Mouse (Mus musculus) heart, postnatal 36 days (tissue): ENCODE measurements around the gene Sphk2. TPM values are rescaled to one million over a fixed set of nuclear protein-coding genes. Genes with fewer than 3 reads are reported as not detected.

Source experiments
- DNase-seq, 2 experiments: peaks; one replicate each; pipeline ENCODE4 v3.0.0; 2021 to 2022
- intact Hi-C: fragments of 180-260 bp; cut with DNase I; formaldehyde crosslinking; loops from one replicate; pipeline ENCODE4 v1.15.1; 2025
- total RNA-seq, 2 experiments: library from RNA; stranded (reverse); gene quantifications; 2 replicates each; pipeline ENCODE4 v1.2.3; 2021

Gene Sphk2
- 10 to 100 TPM; 16.2 to 18.7 TPM for total RNA-seq

DNA sequence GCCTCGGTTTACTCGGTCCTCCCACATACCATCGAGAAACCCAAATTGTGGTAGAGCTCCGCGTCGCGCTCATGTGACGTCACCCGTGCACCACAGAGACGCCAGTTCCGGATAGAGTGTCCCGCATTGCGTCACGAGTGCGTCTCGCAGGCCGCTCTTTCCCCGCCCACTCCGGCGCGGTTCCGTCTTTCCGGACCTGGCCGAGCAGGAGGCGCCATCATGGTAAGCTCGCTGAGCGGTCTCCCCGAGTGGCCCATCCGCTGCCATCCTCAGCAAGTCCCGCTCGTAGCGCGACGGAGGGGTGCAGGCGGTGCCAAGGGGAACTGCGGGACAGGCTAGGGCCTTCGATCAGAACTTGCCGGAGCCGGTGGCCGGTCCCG is at the start of gene Sphk2:
Sphk2 (minus strand) TSS at position 85 of the 380 bp plus-strand sequence.
- intact Hi-C loops: loop anchor here (5.0 kb wide), 1 partner anchor 204 kb away; the partner anchor contains the start of genes Ccdc114 and Emp3
- peak; percentile 98 to 99 for DNase-seq

DNA sequence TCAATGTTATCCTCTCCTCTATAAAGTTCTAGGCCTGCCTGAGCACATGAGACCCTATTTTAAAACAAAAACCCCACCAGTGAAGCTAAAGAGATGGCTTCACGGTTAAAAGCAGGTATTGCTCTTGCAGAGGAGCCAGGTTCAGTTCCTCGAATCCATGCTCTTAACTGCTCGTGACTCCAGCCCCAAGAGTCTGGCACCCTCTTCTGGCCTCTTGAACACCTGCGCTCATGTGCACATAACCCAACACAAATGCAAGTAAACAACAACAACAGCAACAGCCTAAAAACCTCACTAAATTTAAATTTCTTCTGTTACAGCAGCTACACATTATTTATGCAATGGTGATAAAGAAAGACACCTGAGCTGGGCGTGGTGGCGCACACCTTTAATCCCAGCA is 49.7 kb upstream of the Sphk2 start:
- intact Hi-C loops: no loop called here
- no peak for DNase-seq

DNA sequence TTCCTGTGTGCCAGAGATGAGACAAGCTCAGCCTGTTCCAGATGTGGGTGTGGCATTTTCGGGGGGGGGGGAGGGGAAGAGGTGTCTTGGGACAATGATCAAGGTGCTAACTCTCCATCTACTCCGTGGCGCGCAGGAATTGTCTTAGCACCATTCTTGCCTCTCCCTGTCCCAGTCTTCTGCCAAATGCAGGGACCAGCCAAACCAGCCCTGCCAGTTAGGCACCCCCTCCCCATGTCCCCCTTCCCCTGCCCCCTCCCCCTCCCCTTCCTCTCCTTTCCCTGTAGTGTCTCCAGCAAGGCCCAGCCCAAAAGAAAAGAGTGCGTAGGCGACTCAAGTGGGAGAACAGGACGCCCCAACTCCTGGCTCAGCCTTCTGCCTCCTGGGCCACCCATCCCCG is 49.0 kb upstream of the Sphk2 start:
- intact Hi-C loops: no loop called here
- DNase-seq: no peak

DNA sequence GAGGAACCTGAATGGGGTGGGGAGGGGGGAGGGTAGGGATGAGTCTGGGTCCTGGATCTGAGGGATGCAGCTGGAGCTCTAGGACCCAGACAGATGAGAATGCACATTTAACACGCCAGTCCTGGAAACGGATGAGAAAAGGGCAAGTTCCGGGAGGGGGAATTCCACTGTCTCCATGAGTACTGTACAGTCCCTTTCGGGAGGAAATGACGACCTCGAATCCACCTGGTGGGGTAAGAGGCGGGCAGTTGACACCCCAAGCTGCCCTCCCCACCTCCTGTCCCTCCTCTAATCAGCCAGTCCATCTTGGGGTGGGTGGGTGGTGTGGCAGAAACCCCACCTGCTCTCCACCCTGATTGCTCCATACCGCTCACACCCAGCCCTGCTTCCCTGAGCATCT is 48.2 kb upstream of the Sphk2 start:
- no peak for DNase-seq
- intact Hi-C loops: no loop called here

DNA sequence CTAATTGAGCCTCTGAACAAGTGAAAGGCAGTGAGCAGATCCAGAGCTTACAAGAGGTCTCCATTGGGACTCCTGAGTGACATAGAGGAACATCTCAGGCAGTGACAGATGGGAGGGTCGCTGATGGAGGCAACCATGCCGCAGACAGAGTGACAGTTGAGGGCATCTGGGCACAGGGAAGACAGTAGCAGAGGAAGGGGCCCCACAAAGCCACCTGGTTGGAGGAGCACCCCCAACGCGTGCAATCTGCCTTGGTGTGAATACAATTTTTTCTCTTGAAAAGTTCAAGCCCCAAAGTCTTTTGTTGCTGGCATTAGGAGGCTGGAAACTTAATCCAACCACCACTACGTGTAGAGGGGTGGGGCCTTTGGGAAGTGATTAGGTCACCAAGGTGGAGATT is 42.3 kb upstream of the Sphk2 start:
- intact Hi-C loops: no loop called here
- no peak for DNase-seq

DNA sequence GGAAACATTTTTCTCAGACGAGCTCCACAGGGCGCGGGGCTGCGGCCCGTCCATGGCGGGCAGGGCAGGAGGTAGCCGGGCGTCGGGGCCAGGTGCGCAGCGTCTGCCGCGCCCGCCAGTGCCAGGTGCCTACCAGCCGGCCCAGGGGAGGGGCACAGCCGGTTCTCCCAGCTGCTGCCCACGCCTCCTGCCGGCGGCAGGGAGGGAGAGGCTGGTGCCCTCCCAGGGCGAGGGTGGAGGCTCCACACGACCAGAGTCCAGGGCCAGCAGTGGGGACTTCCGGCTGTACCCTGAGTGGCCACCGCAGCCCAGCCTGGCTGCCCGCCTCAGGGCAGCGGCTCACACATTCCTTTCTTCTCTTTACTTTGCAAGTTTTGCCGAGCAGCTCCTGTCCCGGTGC is 41.6 kb upstream of the Sphk2 start:
- no peak for DNase-seq
- intact Hi-C loops: no loop called here

DNA sequence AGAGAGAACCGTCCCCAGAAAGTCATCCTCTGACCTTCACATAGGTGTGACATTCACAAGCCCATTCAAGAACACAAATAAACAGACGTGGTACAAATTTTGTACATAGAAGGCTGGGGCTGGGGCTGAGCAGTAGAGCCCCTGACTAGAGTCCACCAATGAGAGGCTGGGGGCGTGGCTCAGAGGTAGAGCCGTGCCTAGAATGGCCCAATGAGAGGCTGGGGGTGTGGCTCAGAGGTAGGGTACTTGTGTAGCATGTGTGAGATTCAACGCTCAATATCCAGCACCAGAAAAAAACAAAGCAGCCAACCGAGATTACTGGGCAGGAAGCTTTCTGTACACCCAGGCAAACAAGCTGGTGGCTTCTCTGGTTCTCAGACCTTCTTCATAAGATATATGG is 37.9 kb upstream of the Sphk2 start:
- DNase-seq: no peak
- intact Hi-C loops: no loop called here

DNA sequence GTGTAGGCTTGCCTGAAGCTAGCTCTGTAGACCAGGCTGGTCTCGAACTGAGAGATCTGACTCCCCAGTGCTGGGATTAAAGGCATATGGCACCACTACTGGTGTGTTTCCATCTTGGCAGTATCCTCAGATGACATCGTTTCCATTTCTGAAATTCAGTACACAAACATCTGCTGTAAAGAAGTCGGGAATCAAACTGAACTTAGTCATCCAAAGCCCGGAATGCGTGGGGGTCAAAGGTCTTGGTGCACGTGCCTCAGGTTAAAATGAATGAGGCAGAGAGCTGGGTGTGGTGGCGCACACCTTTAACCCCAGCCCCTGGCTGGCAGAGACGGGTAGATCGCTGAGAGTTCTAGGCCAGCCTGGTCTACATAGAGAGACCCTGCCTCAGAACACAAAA is 32.4 kb upstream of the Sphk2 start:
- intact Hi-C loops: no loop called here
- DNase-seq: no peak

DNA sequence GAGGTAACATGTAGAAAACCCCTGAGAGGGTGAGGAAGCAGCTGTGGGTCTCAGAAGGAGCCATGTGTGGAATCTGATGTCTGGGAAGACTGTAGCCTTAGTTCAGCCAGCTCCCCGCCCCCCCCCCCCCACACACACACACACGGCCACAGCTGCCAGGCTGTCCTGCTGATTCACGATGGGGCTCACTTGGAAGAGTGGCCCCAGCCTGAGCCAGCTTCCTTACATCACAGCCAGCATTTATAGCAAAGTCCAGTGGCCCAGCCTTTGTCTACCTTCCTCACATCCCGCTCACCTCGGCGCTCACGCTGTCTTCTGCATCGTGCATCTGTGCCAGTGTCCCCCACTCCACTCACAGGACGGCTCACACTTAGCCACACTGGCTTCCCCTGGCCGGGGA is 31.6 kb upstream of the Sphk2 start:
- intact Hi-C loops: no loop called here
- DNase-seq: no peak

DNA sequence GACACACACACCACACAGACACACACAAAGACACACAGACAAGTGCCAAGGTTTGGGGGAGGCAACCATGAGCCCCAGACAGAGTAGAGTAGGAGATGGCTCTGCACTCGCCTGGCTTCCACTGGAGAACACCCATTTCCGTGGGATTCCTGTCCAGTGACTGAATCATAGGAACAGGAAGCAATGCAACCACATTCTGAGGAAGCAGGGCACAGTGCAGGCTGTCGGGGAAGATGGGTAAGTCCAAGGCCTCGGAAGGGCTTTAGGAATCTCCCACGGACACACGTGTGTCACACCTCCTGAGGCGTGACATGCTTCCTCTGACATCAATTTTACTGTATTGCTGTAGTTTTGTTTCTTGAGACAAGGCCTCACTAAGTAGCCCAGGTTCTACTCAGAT is 30.3 kb upstream of the Sphk2 start:
- intact Hi-C loops: no loop called here
- DNase-seq: no peak

DNA sequence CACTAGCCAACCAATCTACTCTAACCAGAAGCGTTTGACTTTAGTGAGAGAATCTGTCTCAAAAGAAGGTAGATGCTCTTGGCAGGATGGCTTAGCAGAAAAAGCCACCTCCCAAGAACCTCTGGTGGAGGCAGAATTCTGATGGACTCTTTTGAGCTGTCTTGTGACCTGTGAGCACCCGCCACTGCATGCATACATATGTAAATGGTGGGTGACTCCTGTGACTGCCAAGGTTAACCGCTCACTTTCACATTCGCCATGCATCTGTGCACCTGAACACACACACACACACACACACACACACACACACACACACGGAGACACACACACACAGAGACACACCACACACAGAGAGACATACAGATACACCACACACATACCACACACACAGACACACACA is 29.6 kb upstream of the Sphk2 start:
- intact Hi-C loops: no loop called here

DNA sequence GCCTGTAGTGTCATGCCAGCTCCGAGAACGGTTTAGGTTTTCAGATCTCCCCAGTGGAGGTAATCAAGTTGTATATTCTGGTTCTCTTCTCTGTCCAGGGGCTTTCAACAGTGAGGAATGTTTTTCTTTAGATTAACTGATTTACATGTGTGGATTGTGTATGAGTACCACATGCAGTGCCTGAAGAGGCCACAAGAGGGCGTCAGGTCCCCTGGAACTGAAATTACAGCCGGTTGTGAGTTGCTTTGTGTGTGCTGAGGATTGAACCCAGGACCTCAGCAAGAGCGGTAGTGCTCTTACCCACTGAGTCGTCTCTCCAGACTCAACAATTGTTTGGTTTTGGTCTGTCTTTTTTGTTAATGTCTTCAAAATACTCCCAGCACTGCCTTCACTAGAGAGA is 28.7 kb upstream of the Sphk2 start:
- intact Hi-C loops: no loop called here
- no peak for DNase-seq

More for the DNA sequence above, 29.6 kb upstream of the Sphk2 start:
- no peak for DNase-seq

DNA sequence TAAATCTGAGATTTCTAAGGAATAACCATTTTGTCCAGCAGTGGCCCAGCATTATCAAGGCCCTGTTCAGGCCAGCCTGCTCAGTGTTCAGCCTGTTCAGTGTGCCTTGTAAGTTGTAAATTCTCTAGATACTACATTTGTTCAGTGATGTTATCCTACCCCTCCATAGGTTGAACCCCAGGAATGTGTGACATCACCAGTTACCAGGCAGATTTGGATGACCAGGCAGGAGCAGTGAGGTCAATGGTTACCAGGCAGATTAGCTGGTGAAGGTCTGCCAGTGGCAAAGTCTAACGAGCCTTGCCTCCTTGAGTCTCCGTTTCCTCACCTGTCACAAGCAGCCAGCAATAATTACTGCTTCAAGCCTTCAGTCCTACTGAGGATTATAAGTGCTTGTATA is 26.6 kb upstream of the Sphk2 start:
- DNase-seq: peak in 1 of 2 experiments; percentile 60
- intact Hi-C loops: no loop called here

DNA sequence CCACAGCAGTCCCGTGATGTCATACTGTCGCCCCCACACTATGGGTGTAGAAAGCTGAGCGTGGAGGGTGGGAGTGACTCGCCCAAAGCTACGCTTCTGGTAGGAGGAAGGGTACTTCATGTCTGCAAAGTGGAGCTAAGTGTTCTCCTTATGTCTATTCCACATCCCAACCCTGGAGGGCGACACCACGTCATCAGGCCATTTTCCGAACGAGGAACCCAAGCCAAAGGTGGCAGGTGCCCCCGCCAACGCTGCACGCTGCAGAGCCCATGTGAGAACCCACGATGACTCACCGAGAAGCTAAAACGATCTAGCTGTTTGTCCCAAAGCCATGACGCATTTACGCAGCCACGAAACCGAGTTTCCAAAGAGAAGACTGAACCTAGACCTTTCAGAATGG is 24.5 kb upstream of the Sphk2 start:
- intact Hi-C loops: no loop called here

DNA sequence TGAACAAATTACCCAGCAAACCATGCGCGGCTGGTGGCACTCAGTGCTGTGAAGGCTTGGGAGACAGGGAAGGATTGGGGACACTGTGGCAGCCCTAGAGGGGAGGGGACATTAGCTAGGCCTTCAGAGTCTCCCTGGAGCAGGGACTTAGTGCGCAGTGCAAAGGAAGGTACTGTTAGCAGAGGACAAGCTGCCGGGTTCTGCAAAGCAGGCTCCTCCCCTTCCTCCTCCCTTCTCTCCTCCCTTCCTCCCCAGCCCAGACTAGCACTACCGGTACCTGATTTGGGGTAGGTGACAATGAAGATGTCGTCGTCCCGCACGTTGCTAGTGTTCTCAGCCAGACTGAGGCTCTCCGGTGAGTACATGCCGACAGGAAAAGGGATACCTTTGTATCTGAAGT is 24.0 kb upstream of the Sphk2 start:
- DNase-seq: no peak
- intact Hi-C loops: no loop called here

More for the DNA sequence above, 24.5 kb upstream of the Sphk2 start:
- no peak for DNase-seq

DNA sequence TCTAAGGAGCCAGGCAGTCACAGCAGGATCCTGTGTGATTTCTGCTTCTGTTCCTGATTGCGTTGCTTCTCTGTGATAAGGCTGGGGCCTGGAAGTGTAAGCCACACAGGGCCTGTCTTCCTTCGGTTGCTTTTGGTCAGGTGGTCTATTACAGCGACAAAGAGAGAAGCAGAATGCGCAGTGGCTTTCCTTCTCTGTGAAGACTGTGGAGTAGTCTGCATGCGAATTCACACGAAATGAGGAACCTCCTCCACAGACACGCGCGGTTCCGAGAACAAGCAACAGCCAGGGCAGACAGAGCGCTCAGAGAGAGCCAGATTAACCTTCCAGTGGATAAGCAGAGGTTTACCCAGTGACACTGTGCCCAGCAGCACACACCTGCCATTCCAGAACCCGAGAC is 23.5 kb upstream of the Sphk2 start:
- intact Hi-C loops: no loop called here
- DNase-seq: no peak

DNA sequence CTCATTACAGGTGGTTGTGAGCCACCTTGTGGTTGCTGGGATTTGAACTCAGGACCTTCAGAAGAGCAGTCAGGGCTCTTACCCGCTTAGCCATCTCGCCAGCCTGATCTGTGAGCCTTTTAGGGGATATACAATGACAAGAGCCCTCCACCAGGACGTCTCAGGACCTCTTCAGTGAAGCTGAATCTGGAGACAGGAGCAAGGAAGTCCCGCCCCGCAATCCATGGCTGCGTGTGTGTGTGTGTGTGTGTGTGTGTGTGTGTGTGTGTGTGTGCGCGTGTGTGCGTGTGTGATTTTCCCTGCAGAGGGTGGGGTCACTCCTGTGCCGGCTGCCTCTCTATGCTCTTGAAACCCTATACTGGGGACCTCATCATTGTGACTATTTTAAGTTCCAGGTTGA is 22.0 kb upstream of the Sphk2 start:
- intact Hi-C loops: loop anchor here (1.0 to 2.0 kb wide), 3 partner anchors 61 to 269 kb away; no protein-coding TSS in a partner anchor
- no peak for DNase-seq

DNA sequence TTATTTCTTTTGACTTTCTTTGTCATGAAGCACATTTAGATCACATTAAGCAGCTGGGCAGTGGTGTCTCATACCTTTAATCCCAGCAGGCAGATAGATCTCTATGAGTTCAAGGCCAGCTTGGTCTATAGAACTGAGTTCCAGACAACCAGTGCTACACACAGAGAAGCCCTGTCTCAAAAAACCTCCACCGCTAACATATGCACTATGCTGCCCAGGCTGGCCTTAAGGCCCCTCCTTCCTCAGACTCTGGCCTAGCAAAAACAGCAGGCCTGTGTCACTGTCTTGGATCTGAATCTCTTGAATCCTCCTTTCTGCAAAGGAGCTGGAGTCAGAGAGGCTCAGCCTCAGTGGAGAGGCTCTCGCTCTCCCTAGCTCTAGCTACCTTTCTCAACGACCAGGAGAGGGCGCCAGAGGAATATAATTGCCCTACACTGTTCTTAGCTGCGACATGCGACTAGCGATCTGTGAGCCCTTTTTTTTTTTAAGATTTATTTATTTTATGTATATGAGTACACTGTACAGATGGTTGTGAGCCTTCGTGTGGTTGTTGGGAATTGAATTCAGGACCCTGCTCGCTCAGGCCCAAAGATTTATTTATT is 21.5 kb upstream of the Sphk2 start:
- DNase-seq: peak; percentile 77 to 86
- intact Hi-C loops: loop anchor here (1.0 to 2.0 kb wide), 3 partner anchors 62 to 270 kb away; no protein-coding TSS in a partner anchor

DNA sequence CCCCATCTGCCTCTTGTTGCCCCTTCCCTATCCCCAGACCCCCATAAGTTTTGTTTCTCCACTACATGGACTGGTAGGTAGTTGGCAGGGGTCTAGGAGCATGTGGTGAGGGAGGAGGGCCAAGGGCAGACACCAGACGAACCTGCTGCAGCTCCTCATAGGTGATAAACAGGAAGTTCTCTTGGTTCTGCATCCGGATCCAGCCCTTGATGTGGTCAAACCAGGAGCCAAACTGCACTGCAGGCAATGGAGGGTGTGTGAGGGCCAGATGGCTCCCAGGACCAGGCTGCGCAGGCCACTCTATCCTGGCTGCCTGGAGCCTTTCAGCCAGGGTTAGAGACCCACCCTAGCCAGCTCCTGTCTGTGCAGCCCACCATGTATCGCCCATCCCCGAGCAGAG is 15.7 kb upstream of the Sphk2 start:
- DNase-seq: no peak
- intact Hi-C loops: no loop called here

DNA sequence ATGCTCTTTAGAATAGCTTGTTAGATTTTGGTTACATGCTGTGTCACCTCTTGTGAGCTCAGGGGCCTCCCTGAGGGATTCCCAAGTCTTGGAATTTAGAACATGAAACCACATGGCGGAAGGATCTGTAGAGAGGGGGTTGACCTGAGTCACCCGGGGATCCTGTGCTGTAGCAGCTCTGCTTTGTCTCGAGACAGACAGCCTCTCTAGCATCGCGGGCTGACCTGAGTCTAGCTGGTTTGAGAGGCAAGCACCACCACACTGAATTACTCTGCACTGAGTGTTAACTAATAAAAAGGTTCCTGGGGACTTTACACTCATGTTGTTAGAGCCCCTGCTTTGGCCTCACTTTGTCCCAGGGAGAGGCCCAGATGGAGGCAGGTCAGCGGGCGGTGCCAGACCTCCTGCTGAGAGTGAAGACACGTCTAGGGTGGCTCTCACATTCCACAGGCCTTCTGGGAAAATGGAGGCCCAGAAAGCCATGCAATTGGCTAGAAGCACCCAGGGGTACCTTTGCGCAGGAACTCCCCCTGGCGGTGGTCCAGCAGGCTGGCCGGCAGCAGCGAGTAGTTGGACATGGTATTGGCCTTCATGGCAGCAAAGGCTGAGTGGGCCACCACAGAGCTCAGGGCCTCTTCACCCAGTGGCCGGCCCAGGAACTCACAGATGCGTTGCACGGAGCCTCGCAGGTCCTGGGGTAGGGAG is 13.1 kb upstream of the Sphk2 start:
- no peak for DNase-seq
- intact Hi-C loops: no loop called here

DNA sequence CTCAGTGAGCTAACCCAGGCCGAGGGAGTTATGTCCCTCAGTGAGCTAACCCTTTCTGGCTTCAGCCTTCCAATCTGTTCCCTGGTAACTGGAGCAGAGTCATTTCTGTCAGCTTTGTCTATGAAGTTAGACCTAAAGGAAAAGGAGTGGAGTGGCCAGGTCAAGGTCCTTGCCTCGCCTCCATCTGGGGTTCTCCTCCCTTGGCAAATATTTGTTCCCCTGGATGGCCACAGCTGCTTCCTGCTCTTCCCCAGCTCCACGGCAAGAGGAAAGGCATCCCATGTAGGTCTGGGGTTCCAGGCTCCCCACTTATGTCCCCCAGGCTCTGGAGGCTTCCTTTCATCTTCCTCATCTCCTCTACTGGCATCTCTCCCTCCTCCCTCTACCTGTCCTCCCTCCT is 9.8 kb upstream of the Sphk2 start:
- no peak for DNase-seq
- intact Hi-C loops: no loop called here

DNA sequence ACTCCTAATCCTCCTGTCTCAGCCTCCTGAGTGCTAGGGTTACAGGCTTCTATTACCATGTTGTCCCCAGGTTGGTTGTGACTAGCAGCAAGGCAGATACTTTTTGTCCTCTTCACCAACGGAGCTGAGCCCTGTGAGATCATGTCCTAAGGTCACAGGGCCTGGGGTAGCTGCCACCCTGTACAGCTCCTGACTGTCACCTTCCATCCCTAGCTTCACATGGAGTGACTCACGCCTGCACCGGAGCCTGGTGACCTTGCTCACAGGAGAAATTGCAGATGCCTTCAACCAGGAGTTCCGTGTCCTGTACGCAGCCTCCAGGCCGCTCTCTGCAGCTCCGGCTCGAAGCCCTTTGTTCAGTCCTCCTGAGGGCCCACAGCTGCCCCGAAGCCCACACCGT is 8.6 kb upstream of the Sphk2 start:
- intact Hi-C loops: no loop called here

DNA sequence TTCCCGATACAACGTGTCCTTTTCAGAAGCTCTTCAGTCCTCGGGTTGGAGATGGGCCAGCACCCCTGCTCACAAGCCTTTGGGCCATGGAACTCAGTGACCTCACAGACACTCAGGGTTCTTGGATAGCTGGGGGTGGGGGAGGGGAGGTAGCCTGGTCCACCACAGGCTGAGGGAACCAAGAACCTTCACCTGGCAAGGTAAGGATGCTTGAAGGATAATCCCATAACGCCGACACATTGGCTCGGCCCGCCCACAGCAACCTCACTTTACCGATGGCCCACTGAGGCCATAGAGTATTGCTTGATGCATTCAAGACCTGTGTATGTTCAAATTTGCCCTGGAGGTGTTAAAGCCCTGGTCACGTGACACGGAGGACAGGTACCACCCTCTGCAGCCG is 7.9 kb upstream of the Sphk2 start, which contains the start of gene Spaca4:
Spaca4 (minus strand) TSS at position 101 of the 400 bp plus-strand sequence.
- no peak for DNase-seq
- intact Hi-C loops: no loop called here

More for the DNA sequence above, 8.6 kb upstream of the Sphk2 start:
- DNase-seq: no peak
